Mouse (Mus musculus): ENCODE results near the gene Plekhh2.

GRCm38 (mm10) chr17:84585104-84585503 lies 73.4 kb downstream of the Plekhh2 start:
- no peak for TF ChIP-seq CTCF (conservative IDR thresholded peaks at IDR 0.05; ENCODE audit: low read length)
- TF ChIP-seq POU5F1 (IDR thresholded peaks at IDR 0.05; ENCODE audit: borderline replicate concordance, low read length) = no peak
